In the genomic region with DNA sequence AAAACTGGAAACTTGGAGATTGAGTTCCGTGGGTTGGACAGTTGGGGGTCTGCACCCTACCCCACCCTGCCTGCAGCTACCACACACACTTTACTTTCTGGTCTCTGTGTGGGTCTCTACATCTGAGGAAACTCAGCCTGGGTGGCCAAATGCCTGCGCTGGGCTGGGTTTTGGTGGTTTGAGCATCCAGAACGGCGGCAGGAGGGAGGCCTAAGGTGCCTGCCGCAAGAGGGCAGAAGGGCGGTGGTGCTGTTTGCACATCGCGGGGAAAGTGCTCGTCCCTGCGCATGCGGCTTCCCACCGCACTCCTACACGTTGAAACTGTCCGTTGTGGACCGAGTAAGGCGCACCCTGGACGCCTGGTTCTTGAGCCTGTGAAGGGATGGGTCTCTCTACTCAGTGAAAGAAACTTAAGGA, we compare ENCODE assay signal across 7 mouse cellular contexts. TPM values are rescaled to one million over a fixed set of nuclear protein-coding genes. Genes with fewer than 3 reads are reported as not detected.
DNase-seq lines count a peak whose midpoint lies in the region; ATAC-seq and TF ChIP-seq lines count a peak whose summit lies in the region.

No protein-coding gene starts in this region.

- H3K27ac ChIP-seq in embryonic facial prominence, embryonic 12.5 days: no peak overlapping the region
- no peak overlapping the region for H3K27ac ChIP-seq in kidney, embryonic 14.5 days (ENCODE audit: low read depth, low read length)
- H3K27ac ChIP-seq in limb, embryonic 13.5 days: peak overlapping the region; percentile 3; the same call in 1 of the 2 replicates
- H3K27ac ChIP-seq in midbrain, postnatal 0 days (ENCODE audit: low read depth, low read length): no peak overlapping the region

- H3K4me2 ChIP-seq in embryonic facial prominence, embryonic 12.5 days (replicated peaks): peak overlapping the region; percentile 76
- H3K4me2 ChIP-seq in kidney, embryonic 14.5 days (replicated peaks; ENCODE audit: low read depth, low read length): peak overlapping the region; percentile 64
- H3K4me2 ChIP-seq in limb, embryonic 13.5 days (replicated peaks): peak overlapping the region; percentile 78
- peak overlapping the region; percentile 76 for H3K4me2 ChIP-seq in midbrain, postnatal 0 days (ENCODE audit: low read depth, low read length, poor library complexity, severe bottlenecking)

- no peaks in the 10 kb centered on the region for H3K9me3 ChIP-seq in embryonic facial prominence, embryonic 12.5 days
- H3K9me3 ChIP-seq in kidney, embryonic 14.5 days (ENCODE audit: control insufficient read depth, low read length): no peaks in the 10 kb centered on the region
- no peaks in the 10 kb centered on the region for H3K9me3 ChIP-seq in limb, embryonic 13.5 days
- no peaks in the 10 kb centered on the region for H3K9me3 ChIP-seq in midbrain, postnatal 0 days (ENCODE audit: low read length)

- H3K9ac ChIP-seq in embryonic facial prominence, embryonic 12.5 days: peak overlapping the region; percentile 27; the same call in 1 of the 2 replicates
- peak overlapping the region; percentile 45; the same call in 1 of the 2 replicates for H3K9ac ChIP-seq in kidney, embryonic 14.5 days (ENCODE audit: low read depth, low read length)
- peak overlapping the region; percentile 60 for H3K9ac ChIP-seq in limb, embryonic 13.5 days
- H3K9ac ChIP-seq in midbrain, postnatal 0 days (replicated peaks; ENCODE audit: low read length, poor library complexity, severe bottlenecking): peak overlapping the region; percentile 59

- TF ChIP-seq CTCF in midbrain, postnatal 0 days (IDR thresholded peaks at IDR 0.05): peak; percentile 86

- WGBS in embryonic facial prominence, embryonic 12.5 days: under 1% methylated on average over 17 of the region's 17 CpGs
- under 1% methylated on average over 17 of the region's 17 CpGs for WGBS in kidney, embryonic 14.5 days
- WGBS in limb, embryonic 13.5 days: 0% methylated on average over 16 of the region's 17 CpGs
- WGBS in midbrain, postnatal 0 days: 2% methylated on average over 17 of the region's 17 CpGs

- no peaks in the 10 kb centered on the region for H3K36me3 ChIP-seq in embryonic facial prominence, embryonic 12.5 days
- H3K36me3 ChIP-seq in kidney, embryonic 14.5 days (ENCODE audit: control insufficient read depth, insufficient read depth, low read length): no peaks in the 10 kb centered on the region
- H3K36me3 ChIP-seq in limb, embryonic 13.5 days: no peaks in the 10 kb centered on the region
- no peaks in the 10 kb centered on the region for H3K36me3 ChIP-seq in midbrain, postnatal 0 days (ENCODE audit: insufficient read depth, low read length)

- peak; percentile 82 to 92 for DNase-seq in adrenal gland, postnatal 36 days
- peak; percentile 87 to 90 for DNase-seq in heart, adult 9 months (ENCODE audit: low spot score in 2 of 2)
- peak; percentile 85 for DNase-seq in midbrain, postnatal 0 days (ENCODE audit: low spot score)
- peak; percentile 61 to 64 for DNase-seq in spleen, postnatal 36 days (ENCODE audit: low spot score in 2 of 2)

- ATAC-seq in embryonic facial prominence, embryonic 12.5 days (ENCODE audit: insufficient number of reproducible peaks, insufficient read depth, low FRiP score, low TSS enrichment): 0 out of 2 replicates have a peak, but pooled peaks have one; percentile 52
- ATAC-seq in kidney, embryonic 14.5 days (ENCODE audit: low FRiP score, low TSS enrichment): peak; percentile 75
- ATAC-seq in limb, embryonic 13.5 days (ENCODE audit: low FRiP score, low read depth): peak; percentile 75
- ATAC-seq in midbrain, postnatal 0 days (ENCODE audit: low FRiP score): peak; percentile 72

- no peaks in the 10 kb centered on the region for H3K27me3 ChIP-seq in embryonic facial prominence, embryonic 12.5 days
- H3K27me3 ChIP-seq in kidney, embryonic 14.5 days (ENCODE audit: control insufficient read depth, insufficient read depth, low read length): no peaks in the 10 kb centered on the region; the same call in 1 of the 2 replicates
- no peaks in the 10 kb centered on the region for H3K27me3 ChIP-seq in limb, embryonic 13.5 days
- no peaks in the 10 kb centered on the region for H3K27me3 ChIP-seq in midbrain, postnatal 0 days (ENCODE audit: insufficient read depth, low read length)

- H3K4me3 ChIP-seq in embryonic facial prominence, embryonic 12.5 days: peak overlapping the region; percentile 37
- peak overlapping the region; percentile 35 for H3K4me3 ChIP-seq in kidney, embryonic 14.5 days (ENCODE audit: low read length)
- peak overlapping the region; percentile 46 for H3K4me3 ChIP-seq in limb, embryonic 13.5 days
- peak overlapping the region; percentile 33 for H3K4me3 ChIP-seq in midbrain, postnatal 0 days (ENCODE audit: low read depth, low read length)

- peaks cover 12% of the 10 kb centered on the region; the same call in 1 of the 2 replicates for H3K4me1 ChIP-seq in embryonic facial prominence, embryonic 12.5 days
- peaks cover 4% of the 10 kb centered on the region; the same call in 1 of the 2 replicates for H3K4me1 ChIP-seq in kidney, embryonic 14.5 days (ENCODE audit: control insufficient read depth, insufficient read depth, low read length)
- peaks cover 21% of the 10 kb centered on the region for H3K4me1 ChIP-seq in limb, embryonic 13.5 days
- H3K4me1 ChIP-seq in midbrain, postnatal 0 days (ENCODE audit: insufficient read depth, low read length): peaks cover 4% of the 10 kb centered on the region; the same call in 1 of the 2 replicates

RNA-seq across cellular contexts. Expression of a gene that starts 32.8 kb away (rescaled TPM):
- total RNA-seq in adrenal gland, postnatal 36 days (2021): 1 to 10 TPM; 7.9 to 8.9 TPM
- polyA plus RNA-seq in embryonic facial prominence, embryonic 12.5 days (2016; fragmentation: Nextera tagmentation; extraction: Ambion mirVana): 7.4 and 8.5 TPM in 2 replicates
- 7.5 and 8.6 TPM in 2 replicates for polyA plus RNA-seq in kidney, embryonic 14.5 days (2014; fragmentation: Nextera tagmentation; extraction: Ambion mirVana)
- polyA plus RNA-seq in limb, embryonic 13.5 days (2015; fragmentation: Nextera tagmentation; extraction: Ambion mirVana): 6.8 and 7.0 TPM in 2 replicates
- 5.1 and 6.6 TPM in 2 replicates for total RNA-seq in midbrain, postnatal 0 days (2014; rRNA removed)
- polyA plus RNA-seq in midbrain, postnatal 0 days (2015; fragmentation: Nextera tagmentation; extraction: Ambion mirVana): 5.8 and 5.9 TPM in 2 replicates

RNA-seq across cellular contexts. Expression of a gene that starts 40.8 kb away (rescaled TPM):
- total RNA-seq in adrenal gland, postnatal 36 days (2021): 10 to 100 TPM; 23.0 to 25.7 TPM
- 28.3 TPM in 2 replicates for polyA plus RNA-seq in embryonic facial prominence, embryonic 12.5 days (2016; fragmentation: Nextera tagmentation; extraction: Ambion mirVana)
- polyA plus RNA-seq in kidney, embryonic 14.5 days (2014; fragmentation: Nextera tagmentation; extraction: Ambion mirVana): 20.0 and 31.3 TPM in 2 replicates
- 30.0 and 32.1 TPM in 2 replicates for polyA plus RNA-seq in limb, embryonic 13.5 days (2015; fragmentation: Nextera tagmentation; extraction: Ambion mirVana)
- total RNA-seq in midbrain, postnatal 0 days (2014; rRNA removed): 74.3 and 86.4 TPM in 2 replicates
- polyA plus RNA-seq in midbrain, postnatal 0 days (2015; fragmentation: Nextera tagmentation; extraction: Ambion mirVana): 67.9 and 74.9 TPM in 2 replicates
